Mouse (Mus musculus) embryonic facial prominence, embryonic 13.5 days (tissue): ENCODE results near the gene Olfr585. TPM values are rescaled to one million over a fixed set of nuclear protein-coding genes. Genes with fewer than 3 reads are reported as not detected.

ENCODE experiments used
- ATAC-seq: fragments of 200-750 bp; cut with Nextera tagmentation; 2 replicates; pipeline ENCODE4 v1.8.0; 2017; ENCODE audit warnings: low read depth; ENCODE audit not compliant: insufficient number of reproducible peaks, insufficient read depth, low FRiP score, low TSS enrichment
- H3K27ac ChIP-seq: fragments of 300-500 bp; sonication (generic); 2 replicates; pipeline ENCODE4 v1.5.1; 2015; ENCODE audit warnings: moderate library complexity, mild to moderate bottlenecking, inconsistent platforms
- H3K27me3 ChIP-seq: fragments of 300-500 bp; sonication (generic); 2 replicates; pipeline ENCODE4 v1.6.1; 2015; ENCODE audit warnings: mild to moderate bottlenecking, inconsistent platforms
- H3K36me3 ChIP-seq: fragments of 300-500 bp; sonication (generic); 2 replicates; pipeline ENCODE4 v1.6.1; 2015; ENCODE audit warnings: mild to moderate bottlenecking, inconsistent platforms
- H3K4me1 ChIP-seq: fragments of 300-500 bp; sonication (generic); 2 replicates; pipeline ENCODE4 v1.6.1; 2015; ENCODE audit warnings: inconsistent platforms
- H3K4me2 ChIP-seq: fragments of 300-500 bp; sonication (generic); 2 replicates; pipeline ENCODE4 v1.6.1; 2015; ENCODE audit warnings: moderate library complexity, mild to moderate bottlenecking, inconsistent platforms
- H3K4me3 ChIP-seq: fragments of 300-500 bp; sonication (generic); 2 replicates; pipeline ENCODE4 v1.5.1; 2015; ENCODE audit warnings: mild to moderate bottlenecking, inconsistent platforms
- H3K9ac ChIP-seq: fragments of 300-500 bp; sonication (generic); 2 replicates; pipeline ENCODE4 v1.6.1; 2015; ENCODE audit warnings: mild to moderate bottlenecking, inconsistent platforms
- H3K9me3 ChIP-seq: fragments of 300-500 bp; sonication (generic); 2 replicates; pipeline ENCODE4 v1.6.1; 2016; ENCODE audit warnings: inconsistent platforms
- WGBS: fragments of 180-500 bp; shearing (Covaris S2); methylation state at CpG from one replicate; pipeline ENCODE4 v1.1.7; 2015; ENCODE audit warnings: mixed read lengths; 5-methylcytosine and 5-hydroxymethylcytosine counted together
- polyA plus RNA-seq: library from polyadenylated mRNA; unstranded; fragments of >200 nt; fragmentation: Nextera tagmentation; extraction: Ambion mirVana; gene quantifications from 2 replicates; pipeline ENCODE4 v1.2.1, GENCODE M21; 2015

The Olfr585 gene
- not detected in 2 replicates for polyA plus RNA-seq

DNA sequence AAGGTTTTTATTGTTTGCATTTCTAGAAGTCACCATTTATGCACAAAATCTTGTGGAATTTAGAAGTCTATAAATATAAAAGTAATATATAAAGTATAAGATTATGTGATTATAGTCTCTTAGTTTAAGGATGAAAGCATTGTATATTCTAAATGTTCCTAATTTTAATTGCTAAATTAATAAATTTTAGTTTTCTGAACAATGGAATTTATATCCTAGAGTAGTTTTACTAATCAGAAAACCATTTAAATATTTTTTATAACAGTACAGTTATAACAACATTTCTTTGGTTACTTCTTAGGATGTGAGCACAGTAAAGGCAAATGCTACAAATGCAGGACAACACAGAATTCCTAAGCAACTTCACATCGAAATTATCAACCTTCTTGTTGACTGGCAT, at the start of gene Olfr585:
Gene Olfr585 (plus strand): TSS at position 301 of the 400 bp plus-strand sequence.
- no peak within 1 kb of the TSS for H3K9ac ChIP-seq
- no peaks in the 10 kb centered on the region for H3K36me3 ChIP-seq
- H3K9me3 ChIP-seq, result no peaks in the 10 kb centered on the region
- WGBS, result 90% methylated on average over 1 of the region's 1 CpGs
- no peak within 1 kb of the TSS for H3K4me3 ChIP-seq
- H3K4me2 ChIP-seq, result no peak within 1 kb of the TSS
- no peaks in the 10 kb centered on the region for H3K4me1 ChIP-seq
- H3K27me3 ChIP-seq, result no peaks in the 10 kb centered on the region
- no peak within 1 kb of the TSS for H3K27ac ChIP-seq
- ATAC-seq, result no peak

DNA sequence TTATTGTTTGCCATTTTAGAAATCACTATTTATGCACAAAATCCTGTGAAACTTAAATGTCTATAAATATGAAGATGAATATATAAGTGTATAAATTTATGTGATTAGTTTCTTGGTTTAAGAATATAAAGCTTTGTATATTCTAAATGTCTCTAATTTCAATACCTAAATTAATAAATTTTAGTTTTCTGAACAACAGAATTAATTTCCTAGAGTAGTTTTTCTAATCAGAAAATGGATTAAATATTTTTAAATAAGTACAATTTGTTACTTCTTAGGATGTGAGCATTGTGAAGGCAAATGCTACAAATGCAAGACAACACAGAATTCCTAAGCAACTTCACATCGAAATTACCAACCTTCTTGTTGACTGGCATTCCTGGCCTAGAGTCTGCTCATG, 46.5 kb upstream of the Olfr585 start, which contains the start of gene Olfr583:
Gene Olfr583 (plus strand): TSS at position 301 of the 400 bp plus-strand sequence.
- Histone ChIP-seq H3K27ac (no peak within 1 kb of the TSS), H3K36me3 (no peaks in the 10 kb centered on the region), H3K4me3 (no peak within 1 kb of the TSS), H3K9ac (no peak within 1 kb of the TSS), H3K4me2 (no peak within 1 kb of the TSS), H3K4me1 (no peaks in the 10 kb centered on the region), H3K9me3 (no peaks in the 10 kb centered on the region), H3K27me3 (no peaks in the 10 kb centered on the region)
- WGBS, result 92% methylated on average over 1 of the region's 1 CpGs
- ATAC-seq, result no peak

DNA sequence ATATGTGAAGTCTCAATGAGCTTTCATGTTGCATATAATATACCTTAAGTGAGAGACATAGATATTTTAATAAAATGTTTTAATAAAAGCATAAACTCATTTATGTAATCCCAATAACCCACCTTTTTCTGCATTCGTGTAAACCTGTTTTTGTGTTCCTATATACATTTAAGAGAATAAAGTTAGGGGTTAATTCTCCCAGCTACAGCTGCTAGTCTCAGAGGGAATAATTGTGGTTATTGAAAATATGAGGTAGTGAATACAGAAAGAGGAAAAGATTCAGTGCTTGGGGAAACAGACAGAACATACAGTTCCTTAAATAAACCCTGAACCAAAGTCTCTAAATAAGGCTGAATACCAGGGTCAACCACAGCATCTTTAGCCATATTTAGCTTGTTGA, 15.9 kb upstream of the Olfr585 start, which contains the start of gene Olfr584:
Gene Olfr584 (plus strand): TSS at position 301 of the 400 bp plus-strand sequence.
- 81% methylated on average over 1 of the region's 1 CpGs for WGBS
- H3K9me3 ChIP-seq, result peaks cover 9% of the 10 kb centered on the region; the same call in 1 of the 2 replicates
- no peaks in the 10 kb centered on the region for H3K4me1 ChIP-seq
- H3K4me2 ChIP-seq, result no peak within 1 kb of the TSS
- no peak within 1 kb of the TSS for H3K4me3 ChIP-seq
- H3K27ac ChIP-seq, result no peak within 1 kb of the TSS
- ATAC-seq, result no peak
- no peaks in the 10 kb centered on the region for H3K36me3 ChIP-seq
- no peak within 1 kb of the TSS for H3K9ac ChIP-seq
- H3K27me3 ChIP-seq, result no peaks in the 10 kb centered on the region

DNA sequence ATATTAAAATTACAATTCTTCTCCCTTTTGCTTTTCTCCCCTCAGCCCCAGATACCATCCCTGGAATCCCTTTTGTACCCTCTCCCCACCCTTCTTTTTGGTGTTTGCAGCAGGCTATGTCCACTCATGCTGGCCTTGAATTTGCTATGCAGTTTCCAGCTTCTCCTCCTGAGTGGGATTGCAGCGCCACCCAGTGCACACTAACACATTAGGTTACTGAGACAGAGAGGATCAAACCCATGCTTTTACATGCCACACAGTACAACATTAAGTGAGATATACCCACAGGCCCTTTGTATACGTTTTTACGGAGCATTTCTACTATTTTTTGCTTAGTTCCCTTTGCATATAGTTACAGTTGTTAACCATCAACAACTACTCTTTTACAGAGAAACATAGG, 21.9 kb downstream of the Olfr585 start:
- no peak for ATAC-seq

DNA sequence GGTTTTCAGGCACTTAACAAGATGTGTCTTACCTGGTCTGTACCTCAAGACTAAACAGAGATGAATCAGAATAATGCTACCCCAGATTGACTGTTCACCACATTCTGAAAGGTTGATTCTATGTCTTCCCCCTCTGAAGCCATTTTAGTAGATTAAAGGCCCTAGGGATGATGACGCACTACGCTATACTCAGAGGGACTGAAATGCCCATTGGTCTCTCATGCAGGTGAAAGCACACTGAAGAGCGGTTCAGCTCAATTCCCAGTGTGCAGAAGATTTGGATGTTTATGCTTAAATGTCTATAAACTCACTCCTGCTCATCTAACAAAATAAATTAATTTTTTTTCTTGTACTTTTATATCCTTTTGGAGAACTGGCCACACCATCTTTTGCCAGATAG, 28.0 kb downstream of the Olfr585 start, which contains the start of gene Olfr586:
Gene Olfr586 (minus strand): TSS at position 101 of the 400 bp plus-strand sequence.
- Histone ChIP-seq H3K9me3 (no peaks in the 10 kb centered on the region), H3K27me3 (no peaks in the 10 kb centered on the region), H3K27ac (no peak within 1 kb of the TSS), H3K36me3 (no peaks in the 10 kb centered on the region), H3K4me3 (no peak within 1 kb of the TSS), H3K4me2 (no peak within 1 kb of the TSS), H3K4me1 (no peaks in the 10 kb centered on the region), H3K9ac (no peak within 1 kb of the TSS)
- WGBS, result 86% methylated on average over 3 of the region's 3 CpGs
- no peak for ATAC-seq

More for the DNA sequence above, 21.9 kb downstream of the Olfr585 start:
- 45% methylated on average over 3 of the region's 3 CpGs for WGBS
- H3K9me3 ChIP-seq, result no peaks in the 10 kb centered on the region
- H3K36me3 ChIP-seq, result no peaks in the 10 kb centered on the region
- H3K27me3 ChIP-seq, result no peaks in the 10 kb centered on the region
- no peak overlapping the region for H3K9ac ChIP-seq
- H3K4me1 ChIP-seq, result no peaks in the 10 kb centered on the region
- no peak overlapping the region for H3K27ac ChIP-seq
- no peak overlapping the region for H3K4me3 ChIP-seq
- no peak overlapping the region for H3K4me2 ChIP-seq

DNA sequence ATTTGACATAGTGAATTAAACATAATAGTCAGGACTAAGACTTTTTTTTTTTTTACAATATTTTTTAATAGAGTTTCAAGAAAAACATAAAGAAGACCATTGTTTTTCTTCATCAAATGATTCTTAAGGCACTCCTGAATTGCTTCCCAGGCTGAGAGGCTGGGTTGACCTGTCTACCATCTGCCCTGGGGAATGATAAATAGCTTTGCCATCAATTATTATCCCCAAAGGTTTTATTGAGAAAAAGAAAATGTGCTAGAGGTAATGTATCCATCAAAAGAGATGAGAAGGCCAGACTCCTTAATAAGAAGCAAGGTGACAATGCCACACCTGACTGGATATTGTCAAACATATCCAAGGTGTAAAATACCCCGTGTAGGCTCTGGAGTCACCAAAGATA, 43.1 kb downstream of the Olfr585 start, which contains the start of gene Olfr588-ps1:
Gene Olfr588-ps1 (plus strand): TSS at position 301 of the 400 bp plus-strand sequence.
- peaks cover 5% of the 10 kb centered on the region; the same call in 1 of the 2 replicates for H3K9me3 ChIP-seq
- H3K27me3 ChIP-seq, result no peaks in the 10 kb centered on the region
- no peak within 1 kb of the TSS for H3K4me2 ChIP-seq
- no peak within 1 kb of the TSS for H3K27ac ChIP-seq
- no peaks in the 10 kb centered on the region for H3K36me3 ChIP-seq
- H3K4me3 ChIP-seq, result no peak within 1 kb of the TSS
- H3K4me1 ChIP-seq, result no peaks in the 10 kb centered on the region
- WGBS, result 77% methylated on average over 1 of the region's 1 CpGs
- no peak for ATAC-seq
- H3K9ac ChIP-seq, result no peak within 1 kb of the TSS

Other genes starting within 250 kb of the Olfr585 start
- gene Olfr566, start 239.0 kb upstream of the Olfr585 start, polyA plus RNA-seq, result not detected in 2 replicates
- 0.45 TPM in 1 of 2 replicates, not detected in the other for gene Olfr568, start 220.6 kb upstream of the Olfr585 start, polyA plus RNA-seq
- not detected in 2 replicates for gene Olfr569, start 206.8 kb upstream of the Olfr585 start, polyA plus RNA-seq
- gene Olfr570, start 203.1 kb upstream of the Olfr585 start, polyA plus RNA-seq, result not detected in 2 replicates
- 0.15 and 0.33 TPM in 2 replicates for gene Olfr571, start 180.2 kb upstream of the Olfr585 start, polyA plus RNA-seq
- gene Olfr572, start 173.3 kb upstream of the Olfr585 start, polyA plus RNA-seq, result not detected in 2 replicates
- gene Olfr573-ps1, start 155.1 kb upstream of the Olfr585 start, polyA plus RNA-seq, result not detected in 2 replicates
- not detected in 2 replicates for gene Olfr574, start 149.3 kb upstream of the Olfr585 start, polyA plus RNA-seq
- not detected in 2 replicates for gene Olfr575, start 138.9 kb upstream of the Olfr585 start, polyA plus RNA-seq
- gene Olfr576, start 135.1 kb upstream of the Olfr585 start, polyA plus RNA-seq, result not detected in 2 replicates
- not detected in 2 replicates for gene Olfr577, start 121.8 kb upstream of the Olfr585 start, polyA plus RNA-seq
- not detected in 2 replicates for gene Olfr578, start 108.4 kb upstream of the Olfr585 start, polyA plus RNA-seq
- not detected in 2 replicates for gene Olfr582, start 59.7 kb upstream of the Olfr585 start, polyA plus RNA-seq
- gene Olfr583, start 46.4 kb upstream of the Olfr585 start, polyA plus RNA-seq, result not detected in 2 replicates
- gene Olfr584, start 15.8 kb upstream of the Olfr585 start, polyA plus RNA-seq, result not detected in 2 replicates
- gene Olfr586, start 27.9 kb downstream of the Olfr585 start, polyA plus RNA-seq, result not detected in 2 replicates
- gene Olfr588-ps1, start 43.2 kb downstream of the Olfr585 start, polyA plus RNA-seq, result not detected in 2 replicates
- gene Olfr589, start 58.6 kb downstream of the Olfr585 start, polyA plus RNA-seq, result not detected in 2 replicates
- gene Olfr591, start 80.6 kb downstream of the Olfr585 start, polyA plus RNA-seq, result not detected in 2 replicates
- not detected in 2 replicates for gene Olfr592, start 87.1 kb downstream of the Olfr585 start, polyA plus RNA-seq
- gene Olfr593, start 114.1 kb downstream of the Olfr585 start, polyA plus RNA-seq, result not detected in 2 replicates
- 0.20 TPM in 1 of 2 replicates, not detected in the other for gene Olfr594, start 119.3 kb downstream of the Olfr585 start, polyA plus RNA-seq
- gene Usp17ld, start 154.8 kb downstream of the Olfr585 start, polyA plus RNA-seq, result not detected in 2 replicates
- not detected in 2 replicates for gene Olfr596, start 207.9 kb downstream of the Olfr585 start, polyA plus RNA-seq
- not detected in 2 replicates for gene Olfr597, start 218.6 kb downstream of the Olfr585 start, polyA plus RNA-seq
- not detected in 2 replicates for gene Olfr598, start 225.8 kb downstream of the Olfr585 start, polyA plus RNA-seq
- gene Olfr599, start 238.2 kb downstream of the Olfr585 start, polyA plus RNA-seq, result not detected in 2 replicates